Mouse (Mus musculus): ENCODE measurements around the gene Fam83g. TPM values are rescaled to one million over a fixed set of nuclear protein-coding genes. Genes with fewer than 3 reads are reported as not detected.

Gene Fam83g
- polyA plus RNA-seq, 1 experiment from 2014 or later = 0.76 TPM

GRCm38 (mm10) chr11:61662189-61662588 lies 21.7 kb upstream of the Fam83g start:
- Histone ChIP-seq H3K9ac (replicated peaks; ENCODE audit: low read length) (no peak overlapping the region), H3K27ac (replicated peaks; ENCODE audit: low read depth, low read length) (no peak overlapping the region), H3K27me3 (ENCODE audit: control insufficient read depth, insufficient read depth, low read length) (no peaks in the 10 kb centered on the region), H3K9me3 (replicated peaks; ENCODE audit: control insufficient read depth, low read length) (no peaks in the 10 kb centered on the region), H3K4me3 (ENCODE audit: low read depth, low read length) (no peak overlapping the region), H3K4me2 (ENCODE audit: low read depth, low read length) (no peak overlapping the region), H3K36me3 (replicated peaks; ENCODE audit: control insufficient read depth, insufficient read depth, low read depth, low read length) (no peaks in the 10 kb centered on the region), H3K4me1 (ENCODE audit: control insufficient read depth, insufficient read depth, low read length) (no peaks in the 10 kb centered on the region; the same call in 1 of the 2 replicates)
- WGBS = 88% methylated on average over 5 of the region's 5 CpGs
- DNase-seq (ENCODE audit: low spot score) = no peak
- ATAC-seq (replicated peaks; ENCODE audit: insufficient number of reproducible peaks, low FRiP score, low TSS enrichment, low read depth) = no peak

- no peak overlapping the region for H3K4me3 ChIP-seq (ENCODE audit: low read depth, low read length)
- no peak overlapping the region for H3K9ac ChIP-seq (replicated peaks; ENCODE audit: low read length)
- H3K27ac ChIP-seq (replicated peaks; ENCODE audit: low read depth, low read length) = no peak overlapping the region
- H3K9me3 ChIP-seq (replicated peaks; ENCODE audit: control insufficient read depth, low read length) = no peaks in the 10 kb centered on the region
- no peaks in the 10 kb centered on the region for H3K4me1 ChIP-seq (ENCODE audit: control insufficient read depth, insufficient read depth, low read length)
- no peaks in the 10 kb centered on the region for H3K36me3 ChIP-seq (replicated peaks; ENCODE audit: control insufficient read depth, insufficient read depth, low read depth, low read length)
- no peaks in the 10 kb centered on the region for H3K27me3 ChIP-seq (ENCODE audit: control insufficient read depth, insufficient read depth, low read length)
- no peak overlapping the region for H3K4me2 ChIP-seq (ENCODE audit: low read depth, low read length)
- DNase-seq (ENCODE audit: low spot score) (no peak), ATAC-seq (replicated peaks; ENCODE audit: insufficient number of reproducible peaks, low FRiP score, low TSS enrichment, low read depth) (0 out of 2 replicates have a peak, but pooled peaks have one; percentile 8)
- WGBS = 80% methylated on average over 4 of the region's 4 CpGs
These were observed 18.5 kb upstream of the Fam83g start for GRCm38 (mm10) chr11:61665401-61665800.

GRCm38 (mm10) chr11:61665991-61666799 lies 17.7 kb upstream of the Fam83g start:
- no peak overlapping the region for H3K4me3 ChIP-seq (ENCODE audit: low read depth, low read length)
- no peaks in the 10 kb centered on the region for H3K36me3 ChIP-seq (replicated peaks; ENCODE audit: control insufficient read depth, insufficient read depth, low read depth, low read length)
- ATAC-seq (replicated peaks; ENCODE audit: insufficient number of reproducible peaks, low FRiP score, low TSS enrichment, low read depth) (no peak), DNase-seq (ENCODE audit: low spot score) (peak; percentile 69)
- H3K4me1 ChIP-seq (ENCODE audit: control insufficient read depth, insufficient read depth, low read length) = no peaks in the 10 kb centered on the region
- no peaks in the 10 kb centered on the region for H3K27me3 ChIP-seq (ENCODE audit: control insufficient read depth, insufficient read depth, low read length)
- 47% methylated on average over 7 of the region's 7 CpGs for WGBS
- no peak overlapping the region for H3K9ac ChIP-seq (replicated peaks; ENCODE audit: low read length)
- no peak overlapping the region for H3K4me2 ChIP-seq (ENCODE audit: low read depth, low read length)
- no peak overlapping the region for H3K27ac ChIP-seq (replicated peaks; ENCODE audit: low read depth, low read length)
- H3K9me3 ChIP-seq (replicated peaks; ENCODE audit: control insufficient read depth, low read length) = no peaks in the 10 kb centered on the region

DNA sequence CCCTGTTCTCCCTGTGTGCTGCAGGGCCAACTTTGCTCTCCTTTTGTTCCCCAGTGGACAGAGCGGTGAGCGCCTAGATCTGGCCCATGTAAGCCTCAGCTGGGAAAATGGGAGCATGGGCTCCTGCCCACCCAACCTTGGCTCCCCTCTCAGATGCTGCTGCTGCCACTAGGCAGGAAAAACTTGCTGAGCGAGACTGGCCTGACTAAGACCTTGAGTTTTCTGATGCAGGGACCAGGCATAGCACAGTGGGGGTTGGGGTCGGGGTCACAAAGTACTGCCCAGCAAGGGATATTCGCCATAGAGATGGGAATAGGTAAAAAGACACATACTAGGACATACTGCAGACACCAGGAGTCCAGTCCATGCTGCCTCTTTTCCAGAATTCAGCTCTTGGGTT lies 16.6 kb upstream of the Fam83g start:
- H3K9ac ChIP-seq (replicated peaks; ENCODE audit: low read length) = no peak overlapping the region
- 70% methylated on average over 5 of the region's 5 CpGs for WGBS
- DNase-seq (ENCODE audit: low spot score) = no peak

DNA sequence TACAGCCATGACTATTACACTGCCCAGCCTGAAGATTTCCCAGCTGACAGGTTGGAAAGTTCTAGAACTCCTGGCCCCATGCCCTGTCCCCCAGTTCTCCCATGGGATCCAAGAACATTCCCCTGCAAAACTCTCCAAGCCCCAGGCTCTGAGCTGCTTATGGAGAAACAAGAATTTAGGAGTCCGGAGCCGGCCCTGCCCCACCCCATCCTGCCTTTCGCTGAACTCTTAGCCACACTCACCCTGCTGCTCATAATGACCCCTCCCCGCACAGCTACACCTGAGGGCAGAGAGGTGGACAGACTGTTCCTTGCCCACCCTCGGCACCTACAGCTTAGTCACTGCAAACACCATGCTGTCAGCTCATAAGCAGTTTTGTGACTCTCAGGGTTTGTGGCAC lies 16.1 kb upstream of the Fam83g start:
- Histone ChIP-seq H3K9me3 (replicated peaks; ENCODE audit: control insufficient read depth, low read length) (no peaks in the 10 kb centered on the region), H3K27me3 (ENCODE audit: control insufficient read depth, insufficient read depth, low read length) (no peaks in the 10 kb centered on the region), H3K4me3 (ENCODE audit: low read depth, low read length) (no peak overlapping the region), H3K36me3 (replicated peaks; ENCODE audit: control insufficient read depth, insufficient read depth, low read depth, low read length) (no peaks in the 10 kb centered on the region), H3K27ac (replicated peaks; ENCODE audit: low read depth, low read length) (no peak overlapping the region), H3K4me1 (ENCODE audit: control insufficient read depth, insufficient read depth, low read length) (no peaks in the 10 kb centered on the region), H3K4me2 (ENCODE audit: low read depth, low read length) (no peak overlapping the region), H3K9ac (replicated peaks; ENCODE audit: low read length) (no peak overlapping the region)
- WGBS = 67% methylated on average over 5 of the region's 5 CpGs
- ATAC-seq (replicated peaks; ENCODE audit: insufficient number of reproducible peaks, low FRiP score, low TSS enrichment, low read depth) (no peak), DNase-seq (ENCODE audit: low spot score) (no peak)

More for the DNA sequence above, 16.6 kb upstream of the Fam83g start:
- Histone ChIP-seq H3K9me3 (replicated peaks; ENCODE audit: control insufficient read depth, low read length) (no peaks in the 10 kb centered on the region), H3K4me1 (ENCODE audit: control insufficient read depth, insufficient read depth, low read length) (no peaks in the 10 kb centered on the region), H3K4me3 (ENCODE audit: low read depth, low read length) (no peak overlapping the region), H3K27me3 (ENCODE audit: control insufficient read depth, insufficient read depth, low read length) (no peaks in the 10 kb centered on the region), H3K27ac (replicated peaks; ENCODE audit: low read depth, low read length) (no peak overlapping the region), H3K4me2 (ENCODE audit: low read depth, low read length) (no peak overlapping the region), H3K36me3 (replicated peaks; ENCODE audit: control insufficient read depth, insufficient read depth, low read depth, low read length) (no peaks in the 10 kb centered on the region)
- no peak for ATAC-seq (replicated peaks; ENCODE audit: insufficient number of reproducible peaks, low FRiP score, low TSS enrichment, low read depth)

DNA sequence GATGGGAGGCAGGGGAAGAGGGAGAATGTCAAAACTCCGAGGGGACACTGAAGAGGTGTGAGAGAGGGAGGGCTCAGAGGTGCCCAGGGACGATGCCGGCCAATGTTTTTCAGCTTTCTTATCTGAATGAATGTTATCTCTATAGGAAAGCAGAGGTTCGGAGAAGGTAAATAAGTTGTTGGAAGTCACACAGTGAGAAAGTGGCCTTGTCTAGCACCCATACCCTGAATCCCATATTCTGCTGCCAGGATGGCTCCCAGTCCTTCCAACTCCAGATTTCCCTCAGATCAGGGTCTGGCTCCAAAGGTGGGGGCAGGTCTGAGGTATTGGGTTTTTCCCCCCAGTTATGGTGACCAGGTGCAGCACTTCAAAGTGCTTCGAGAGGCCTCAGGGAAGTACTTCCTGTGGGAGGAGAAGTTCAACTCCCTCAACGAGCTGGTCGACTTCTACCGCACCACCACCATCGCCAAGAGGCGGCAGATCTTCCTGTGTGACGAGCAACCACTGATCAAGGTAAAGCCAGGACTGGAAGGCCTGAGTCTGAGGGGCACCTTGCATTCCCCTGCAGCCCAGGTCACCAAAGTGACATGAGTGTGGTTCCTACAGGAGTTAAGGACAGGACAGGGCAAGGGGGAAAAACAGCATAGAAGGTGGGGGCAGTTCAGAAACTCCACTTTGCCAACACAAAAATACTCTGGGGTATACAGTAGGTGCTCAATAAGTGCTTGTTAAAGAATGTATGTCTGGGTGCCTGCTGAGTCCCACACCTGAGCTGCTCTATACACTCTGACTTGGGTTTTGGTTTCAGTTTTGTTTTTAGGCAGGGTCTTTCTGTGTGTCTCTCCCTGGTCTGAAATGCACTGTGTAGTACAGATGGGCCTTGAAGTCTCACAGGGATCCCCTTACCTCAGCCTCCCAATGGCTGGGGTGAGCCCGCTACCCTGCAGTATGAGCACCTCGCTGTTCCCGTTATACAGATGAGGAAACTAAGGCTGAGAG lies 14.1 kb upstream of the Fam83g start:
- WGBS = 72% methylated on average over 14 of the region's 14 CpGs
- DNase-seq (ENCODE audit: low spot score) (no peak), ATAC-seq (replicated peaks; ENCODE audit: insufficient number of reproducible peaks, low FRiP score, low TSS enrichment, low read depth) (no peak)
- H3K4me2 ChIP-seq (ENCODE audit: low read depth, low read length) = no peak overlapping the region
- H3K9ac ChIP-seq (replicated peaks; ENCODE audit: low read length) = no peak overlapping the region
- no peaks in the 10 kb centered on the region for H3K27me3 ChIP-seq (ENCODE audit: control insufficient read depth, insufficient read depth, low read length)
- H3K4me3 ChIP-seq (ENCODE audit: low read depth, low read length) = no peak overlapping the region
- H3K9me3 ChIP-seq (replicated peaks; ENCODE audit: control insufficient read depth, low read length) = no peaks in the 10 kb centered on the region
- no peak overlapping the region for H3K27ac ChIP-seq (replicated peaks; ENCODE audit: low read depth, low read length)
- H3K36me3 ChIP-seq (replicated peaks; ENCODE audit: control insufficient read depth, insufficient read depth, low read depth, low read length) = no peaks in the 10 kb centered on the region
- no peaks in the 10 kb centered on the region for H3K4me1 ChIP-seq (ENCODE audit: control insufficient read depth, insufficient read depth, low read length)

DNA sequence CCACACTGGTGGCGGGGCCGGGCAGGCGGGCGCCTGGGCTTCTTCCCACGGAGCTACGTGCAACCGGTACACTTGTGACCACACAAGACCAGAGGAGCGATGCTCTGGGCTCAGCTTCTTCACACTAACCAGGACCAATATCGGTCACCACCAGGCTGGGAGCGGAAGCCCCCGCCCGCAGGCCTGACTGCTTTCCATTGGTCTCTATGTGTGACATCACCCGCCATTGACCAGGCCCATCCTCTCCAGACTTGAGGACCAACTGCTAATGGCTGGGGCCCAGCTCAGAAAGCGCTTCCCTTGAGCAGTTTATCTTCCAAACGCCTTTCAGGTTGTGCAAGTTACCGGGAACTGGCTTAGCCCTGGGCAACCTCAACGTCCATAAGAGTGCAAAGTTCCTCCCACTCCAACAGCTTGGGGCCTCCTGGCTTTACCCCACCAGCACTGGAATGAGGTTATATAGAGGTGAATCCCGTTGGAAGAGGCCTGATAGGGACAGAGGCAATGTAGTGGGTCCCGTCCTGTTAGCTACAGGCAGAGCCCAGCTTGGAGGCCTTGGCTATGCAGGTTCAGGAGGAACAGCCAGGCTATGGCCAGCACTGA lies 12.0 kb upstream of the Fam83g start:
- Histone ChIP-seq H3K9me3 (replicated peaks; ENCODE audit: control insufficient read depth, low read length) (no peaks in the 10 kb centered on the region), H3K36me3 (replicated peaks; ENCODE audit: control insufficient read depth, insufficient read depth, low read depth, low read length) (no peaks in the 10 kb centered on the region), H3K4me3 (ENCODE audit: low read depth, low read length) (no peak overlapping the region), H3K9ac (replicated peaks; ENCODE audit: low read length) (no peak overlapping the region), H3K4me1 (ENCODE audit: control insufficient read depth, insufficient read depth, low read length) (peaks cover 3% of the 10 kb centered on the region; the same call in 1 of the 2 replicates), H3K27ac (replicated peaks; ENCODE audit: low read depth, low read length) (no peak overlapping the region), H3K27me3 (ENCODE audit: control insufficient read depth, insufficient read depth, low read length) (no peaks in the 10 kb centered on the region), H3K4me2 (ENCODE audit: low read depth, low read length) (no peak overlapping the region)
- DNase-seq (ENCODE audit: low spot score) = no peak
- WGBS = 60% methylated on average over 19 of the region's 19 CpGs
- ATAC-seq (replicated peaks; ENCODE audit: insufficient number of reproducible peaks, low FRiP score, low TSS enrichment, low read depth) = no peak
